Mouse (Mus musculus) limb, embryonic 13.5 days (tissue): Measurements from ENCODE around the gene Erlin1. TPM values are rescaled to one million over a fixed set of nuclear protein-coding genes. Genes with fewer than 3 reads are reported as not detected.

ENCODE experiments used
- ATAC-seq: fragments of 200-750 bp; cut with Nextera tagmentation; 2 replicates; pipeline ENCODE4 v1.8.0; 2017; ENCODE audit warnings: low read depth, moderate number of reproducible peaks, moderate TSS enrichment; ENCODE audit not compliant: low FRiP score
- H3K27ac ChIP-seq: fragments of 300-500 bp; sonication (generic); 2 replicates; pipeline ENCODE4 v1.5.1; 2015; ENCODE audit warnings: inconsistent platforms, mild to moderate bottlenecking, moderate library complexity
- H3K27me3 ChIP-seq: fragments of 300-500 bp; sonication (generic); 2 replicates; pipeline ENCODE4 v1.6.1; 2015; ENCODE audit warnings: mild to moderate bottlenecking, inconsistent platforms
- H3K36me3 ChIP-seq: fragments of 300-500 bp; sonication (generic); 2 replicates; pipeline ENCODE4 v1.6.1; 2015; ENCODE audit warnings: inconsistent platforms, mild to moderate bottlenecking, moderate library complexity
- H3K4me1 ChIP-seq: fragments of 300-500 bp; sonication (generic); 2 replicates; pipeline ENCODE4 v1.6.1; 2015; ENCODE audit warnings: inconsistent platforms
- H3K4me2 ChIP-seq: fragments of 300-500 bp; sonication (generic); replicated peaks from 2 replicates; pipeline ENCODE4 v1.6.1; 2015; ENCODE audit warnings: inconsistent platforms, mild to moderate bottlenecking, moderate library complexity
- H3K4me3 ChIP-seq: fragments of 300-500 bp; sonication (generic); 2 replicates; pipeline ENCODE4 v1.5.1; 2015; ENCODE audit warnings: moderate library complexity, mild to moderate bottlenecking, inconsistent platforms
- H3K9ac ChIP-seq: fragments of 300-500 bp; sonication (generic); 2 replicates; pipeline ENCODE4 v1.6.1; 2015; ENCODE audit warnings: mild to moderate bottlenecking, inconsistent platforms
- H3K9me3 ChIP-seq: fragments of 300-500 bp; sonication (generic); 2 replicates; pipeline ENCODE4 v1.6.1; 2016; ENCODE audit warnings: inconsistent platforms
- WGBS: fragments of 180-500 bp; shearing (Covaris S2); methylation state at CpG from one replicate; pipeline ENCODE4 v1.1.7; 2015; 5-methylcytosine and 5-hydroxymethylcytosine counted together
- polyA plus RNA-seq: library from polyadenylated mRNA; unstranded; fragments of >200 nt; fragmentation: Nextera tagmentation; extraction: Ambion mirVana; gene quantifications from 2 replicates; pipeline ENCODE4 v1.2.1, GENCODE M21; 2015

The Erlin1 gene
- polyA plus RNA-seq, 1 experiment from 2014 or later = 34.8 TPM

DNA sequence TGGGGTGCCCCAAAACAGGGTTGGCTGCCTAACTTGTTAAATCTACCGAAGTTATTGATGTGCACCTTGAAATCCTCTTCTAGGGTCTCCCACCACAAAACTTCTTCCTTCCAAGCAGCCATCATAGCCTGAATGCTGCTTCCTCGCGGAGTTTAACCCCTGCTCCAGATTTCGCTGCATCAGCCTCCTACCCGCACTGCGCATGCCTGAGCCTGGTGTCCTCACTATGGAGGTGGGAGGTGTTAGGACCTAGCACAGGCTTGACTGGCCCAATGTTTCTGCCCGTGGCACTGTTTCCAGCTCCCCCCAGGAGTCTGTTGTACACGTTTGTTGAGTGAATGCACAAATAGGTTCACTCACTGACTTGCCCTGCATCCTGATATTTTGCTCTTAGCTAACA lies 79.2 kb downstream of the Erlin1 start:
- WGBS = 84% methylated on average over 8 of the region's 8 CpGs
- H3K36me3 ChIP-seq = no peaks in the 10 kb centered on the region
- H3K27me3 ChIP-seq = peaks cover 9% of the 10 kb centered on the region; the same call in 1 of the 2 replicates
- no peaks in the 10 kb centered on the region for H3K9me3 ChIP-seq
- H3K4me3 ChIP-seq = no peak overlapping the region
- H3K9ac ChIP-seq = no peak overlapping the region
- no peak for ATAC-seq
- peaks cover 8% of the 10 kb centered on the region for H3K4me1 ChIP-seq
- H3K27ac ChIP-seq = no peak overlapping the region
- H3K4me2 ChIP-seq = no peak overlapping the region

DNA sequence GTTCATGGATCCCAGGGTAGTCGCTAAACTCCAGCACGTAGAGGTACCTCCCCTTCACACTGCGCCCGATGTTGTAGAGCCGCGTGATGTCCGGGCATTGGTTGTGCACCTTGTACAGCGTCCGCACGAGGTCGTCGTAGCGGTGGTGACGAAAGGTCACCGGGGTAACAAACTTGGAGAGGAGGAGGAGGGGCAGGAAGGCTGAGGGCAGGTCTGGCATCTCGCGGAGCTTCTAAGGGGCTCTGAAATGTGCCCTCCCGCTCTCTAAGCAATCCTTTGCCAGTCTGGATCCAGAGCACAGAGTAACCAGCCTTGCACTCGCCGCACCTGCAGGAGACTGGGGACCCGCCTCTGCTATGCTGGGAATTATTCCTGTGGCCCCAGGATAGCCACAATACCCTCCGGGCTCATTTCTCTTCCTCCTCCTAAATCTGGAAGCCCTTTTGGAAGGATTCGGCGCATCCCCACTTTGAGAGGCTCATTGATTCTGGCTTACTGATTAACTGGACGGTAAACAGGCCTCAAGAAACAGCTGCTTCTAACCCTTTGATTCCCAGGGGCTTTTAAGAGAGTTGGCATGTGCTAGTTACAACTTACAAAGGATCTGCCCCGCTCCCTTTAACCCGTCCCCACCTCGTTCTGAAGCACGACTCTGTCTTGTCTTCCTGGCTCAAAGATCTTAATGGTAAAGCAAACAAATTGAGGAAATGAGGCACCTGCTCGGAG lies 83.4 kb downstream of the Erlin1 start, which contains the start of gene Cpn1:
Cpn1 (minus strand) TSS at position 488 of the 726 bp plus-strand sequence.
- Histone ChIP-seq H3K27ac (no peak within 1 kb of the TSS), H3K4me3 (peak within 1 kb of the TSS; percentile 16; the same call in 1 of the 2 replicates), H3K36me3 (no peaks in the 10 kb centered on the region), H3K9ac (no peak within 1 kb of the TSS), H3K4me2 (peak within 1 kb of the TSS; percentile 46), H3K4me1 (peaks cover 8% of the 10 kb centered on the region), H3K9me3 (no peaks in the 10 kb centered on the region), H3K27me3 (peaks cover 17% of the 10 kb centered on the region; the same call in 1 of the 2 replicates)
- WGBS = 23% methylated on average over 30 of the region's 30 CpGs
- no peak for ATAC-seq

Other genes with a start within 250 kb of the Erlin1 start
- 26.7 and 27.3 TPM in 2 replicates for gene Dnmbp, start 129.6 kb downstream of the Erlin1 start, polyA plus RNA-seq
- gene Cpn1, start 83.2 kb downstream of the Erlin1 start, polyA plus RNA-seq = 0.15 and 0.46 TPM in 2 replicates
- 0.14 and 0.15 TPM in 2 replicates for gene Cyp2c23, start 40.6 kb downstream of the Erlin1 start, polyA plus RNA-seq
- 42.5 and 46.8 TPM in 2 replicates for gene Chuk, start 37.7 kb upstream of the Erlin1 start, polyA plus RNA-seq
- gene Cwf19l1, start 66.1 kb upstream of the Erlin1 start, polyA plus RNA-seq = 32.5 and 33.9 TPM in 2 replicates
- 96.2 and 96.4 TPM in 2 replicates for gene Bloc1s2, start 76.7 kb upstream of the Erlin1 start, polyA plus RNA-seq
- gene Pkd2l1, start 122.7 kb upstream of the Erlin1 start, polyA plus RNA-seq = not detected in 2 replicates
- gene Scd3, start 133.5 kb upstream of the Erlin1 start, polyA plus RNA-seq = not detected in 2 replicates
- 197 and 219 TPM in 2 replicates for gene Scd2, start 223.9 kb upstream of the Erlin1 start, polyA plus RNA-seq